Mouse (Mus musculus) MEL (cell line): ENCODE measurements around the gene Upf2. TPM values are rescaled to one million over a fixed set of nuclear protein-coding genes. Genes with fewer than 3 reads are reported as not detected.
"Not testable (repeated sequence)": the region's sequence is repeated elsewhere in the genome, so short reads cannot be mapped to it uniquely, and the experiment has no call there.

Source experiments
- DNase-seq: peaks from one replicate; pipeline ENCODE4 v3.0.0; 2011; ENCODE audit warnings: low read depth, low spot score
- H3K27ac ChIP-seq: 2 replicates; pipeline ENCODE4 v1.5.1; 2012; ENCODE audit warnings: low read depth, mild to moderate bottlenecking, control low read depth, low read length, moderate library complexity; ENCODE audit not compliant: control insufficient read depth
- H3K27me3 ChIP-seq, 2 experiments: fragments of 150-350 bp in 1 of 2; sonication (generic) in 1 of 2; 2 replicates each; pipeline ENCODE4 v1.6.1; 2012; ENCODE audit warnings: low read length in 2 of 2, mild to moderate bottlenecking in 2 of 2, improper control_type of control experiment in 1 of 2, moderate library complexity in 1 of 2; ENCODE audit not compliant: insufficient read depth in 2 of 2, control insufficient read depth in 1 of 2
- H3K36me3 ChIP-seq, 2 experiments: 2 replicates each; pipeline ENCODE4 v1.6.1; 2012 to 2014; ENCODE audit warnings: low read length in 2 of 2, improper control_type of control experiment in 1 of 2, inconsistent platforms in 1 of 2, mild to moderate bottlenecking in 1 of 2; ENCODE audit not compliant: insufficient read depth in 2 of 2, control insufficient read depth in 1 of 2
- H3K4me1 ChIP-seq, 2 experiments: fragments of 150-350 bp in 1 of 2; sonication (generic) in 1 of 2; 2 replicates each; pipeline ENCODE4 v1.6.1; 2012; ENCODE audit warnings: low read length in 2 of 2, improper control_type of control experiment in 1 of 2, mild to moderate bottlenecking in 1 of 2; ENCODE audit not compliant: insufficient read depth in 2 of 2, control insufficient read depth in 1 of 2
- H3K4me3 ChIP-seq, 2 experiments: fragments of 150-350 bp in 1 of 2; sonication (generic) in 1 of 2; 2 replicates each; pipeline ENCODE4 v1.5.1; 2012; ENCODE audit warnings: low read depth in 2 of 2, low read length in 2 of 2, mild to moderate bottlenecking in 2 of 2, moderate library complexity in 2 of 2, control low read depth in 1 of 2, improper control_type of control experiment in 1 of 2; ENCODE audit not compliant: control insufficient read depth in 1 of 2, insufficient read depth in 1 of 2
- H3K79me2 ChIP-seq: 2 replicates; pipeline ENCODE4 v1.6.1; 2012; ENCODE audit warnings: mild to moderate bottlenecking, low read length, moderate library complexity; ENCODE audit not compliant: control insufficient read depth, poor library complexity, insufficient read depth
- H3K9ac ChIP-seq: 2 replicates; pipeline ENCODE4 v1.6.1; 2012; ENCODE audit warnings: low read depth, mild to moderate bottlenecking, control low read depth, low read length, moderate library complexity; ENCODE audit not compliant: control insufficient read depth, poor library complexity, severe bottlenecking
- H3K9me3 ChIP-seq: fragments of 150-350 bp; sonication (generic); replicated peaks from 2 replicates; pipeline ENCODE4 v1.6.1; 2012; ENCODE audit warnings: mild to moderate bottlenecking, low read length, improper control_type of control experiment, moderate library complexity; ENCODE audit not compliant: insufficient read depth
- BHLHE40 ChIP-seq: IDR thresholded peaks from 2 replicates; pipeline ENCODE4 v1.6.1; 2012; ENCODE audit warnings: low read depth, mild to moderate bottlenecking, inconsistent platforms, low read length, improper control_type of control experiment, borderline replicate concordance
- CHD2 ChIP-seq: IDR thresholded peaks from 2 replicates; pipeline ENCODE4 v1.6.1; 2011; ENCODE audit warnings: low read length, improper control_type of control experiment
- E2F4 ChIP-seq: IDR thresholded peaks from 2 replicates; pipeline ENCODE4 v1.6.1; 2011; ENCODE audit warnings: low read depth, low read length, improper control_type of control experiment, borderline replicate concordance
- EP300 ChIP-seq, 2 experiments: IDR thresholded peaks; 2 replicates each; pipeline ENCODE4 v1.6.1; 2011; ENCODE audit warnings: improper control_type of control experiment in 2 of 2, low read length in 2 of 2, low read depth in 1 of 2, mild to moderate bottlenecking in 1 of 2
- GATA1 ChIP-seq: IDR thresholded peaks from 2 replicates; pipeline ENCODE4 v1.6.1; 2011; ENCODE audit warnings: low read depth, low read length, improper control_type of control experiment
- HCFC1 ChIP-seq: IDR thresholded peaks from 2 replicates; pipeline ENCODE4 v1.6.1; 2012; ENCODE audit warnings: low read depth, mild to moderate bottlenecking, inconsistent platforms, low read length, improper control_type of control experiment, moderate library complexity
- MXI1 ChIP-seq: IDR thresholded peaks from 2 replicates; pipeline ENCODE4 v1.6.1; 2011; ENCODE audit warnings: mild to moderate bottlenecking, low read depth, low read length, improper control_type of control experiment
- MYB ChIP-seq: IDR thresholded peaks from 2 replicates; pipeline ENCODE4 v1.6.1; 2011; ENCODE audit warnings: mild to moderate bottlenecking, low read depth, low read length, improper control_type of control experiment
- MYC ChIP-seq: IDR thresholded peaks from 2 replicates; pipeline ENCODE4 v1.6.1; 2011; ENCODE audit warnings: low read depth, mild to moderate bottlenecking, low read length, improper control_type of control experiment, moderate library complexity
- NRF1 ChIP-seq: IDR thresholded peaks from 2 replicates; pipeline ENCODE4 v1.6.1; 2014; ENCODE audit warnings: low read depth, mild to moderate bottlenecking, inconsistent platforms, low read length, improper control_type of control experiment, moderate library complexity; ENCODE audit not compliant: poor library complexity, insufficient read depth, severe bottlenecking
- POLR2AphosphoS2 ChIP-seq: IDR thresholded peaks from 2 replicates; pipeline ENCODE4 v1.6.1; 2011; ENCODE audit warnings: low read length, improper control_type of control experiment
- POLR2AphosphoS5 ChIP-seq: IDR thresholded peaks from 2 replicates; pipeline ENCODE4 v1.6.1; 2012; ENCODE audit warnings: low read depth, borderline replicate concordance, mild to moderate bottlenecking, inconsistent platforms, low read length, moderate library complexity, mixed read lengths
- SIN3A ChIP-seq: IDR thresholded peaks from 2 replicates; pipeline ENCODE4 v1.6.1; 2012; ENCODE audit warnings: low read length, improper control_type of control experiment, inconsistent platforms
- SMC3 ChIP-seq: IDR thresholded peaks from 2 replicates; pipeline ENCODE4 v1.6.1; 2011; ENCODE audit warnings: low read depth, low read length, improper control_type of control experiment
- TAL1 ChIP-seq: IDR thresholded peaks from 2 replicates; pipeline ENCODE4 v1.6.1; 2012; ENCODE audit warnings: mild to moderate bottlenecking, inconsistent platforms, low read length, moderate library complexity, mixed read lengths
- TCF12 ChIP-seq: IDR thresholded peaks from 2 replicates; pipeline ENCODE4 v1.6.1; 2014; ENCODE audit warnings: low read depth, mild to moderate bottlenecking, inconsistent platforms, low read length, improper control_type of control experiment, moderate library complexity
- UBTF ChIP-seq: IDR thresholded peaks from 2 replicates; pipeline ENCODE4 v1.6.1; 2012; ENCODE audit warnings: low read depth, mild to moderate bottlenecking, inconsistent platforms, low read length, improper control_type of control experiment, moderate library complexity, borderline replicate concordance; ENCODE audit not compliant: insufficient read depth
- USF1 ChIP-seq: IDR thresholded peaks from 2 replicates; pipeline ENCODE4 v1.6.1; 2014; ENCODE audit warnings: low read depth, mild to moderate bottlenecking, inconsistent platforms, low read length, improper control_type of control experiment, moderate library complexity
- ZC3H11A ChIP-seq: IDR thresholded peaks from 2 replicates; pipeline ENCODE4 v1.6.1; 2012; ENCODE audit warnings: low read depth, mild to moderate bottlenecking, inconsistent platforms, low read length, improper control_type of control experiment
- ZNF384 ChIP-seq: IDR thresholded peaks from 2 replicates; pipeline ENCODE4 v1.6.1; 2012; ENCODE audit warnings: low read depth, mild to moderate bottlenecking, inconsistent platforms, low read length, improper control_type of control experiment
- polyA plus RNA-seq, 2 experiments: library from polyadenylated mRNA; stranded (reverse) in 1 of 2; unstranded in 1 of 2; fragments of >175 nt in 1 of 2; fragments of >200 nt in 1 of 2; gene quantifications; 2 replicates each; pipeline versions ENCODE4 v1.2.1 to v1.2.4; 2012; ENCODE audit warnings: low replicate concordance in 2 of 2, low read depth in 1 of 2; ENCODE audit not compliant: insufficient read length in 2 of 2, insufficient read depth in 1 of 2, missing spikeins in 1 of 2
- total RNA-seq: library from RNA; depleted of rRNA; stranded (reverse); fragments of 300-350 nt; gene quantifications from 2 replicates; pipeline ENCODE4 v1.2.3, GENCODE M21; 2012

Gene Upf2
- total and polyA plus RNA-seq, 3 experiments: 15.3 to 30.9 TPM; not detected in 1

DNA sequence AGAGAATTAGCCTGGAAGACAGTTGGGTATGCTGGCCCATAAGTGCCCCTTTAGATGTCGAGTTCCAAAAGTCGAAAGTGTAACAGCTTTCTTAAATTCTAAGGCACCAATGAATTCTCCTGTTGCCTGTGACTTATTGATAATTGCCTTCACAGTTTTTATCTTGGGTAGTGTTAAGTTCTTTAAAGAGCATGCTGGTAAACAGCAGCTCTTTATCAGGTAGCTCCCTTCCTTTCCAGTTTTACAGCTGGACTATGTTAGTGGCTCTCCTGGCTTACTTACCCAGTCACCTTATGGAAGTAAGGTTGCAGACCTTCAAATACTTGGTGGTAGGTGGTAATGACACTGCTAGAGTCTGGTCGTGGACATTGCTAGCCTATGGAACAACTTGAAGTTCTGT lies 52.7 kb downstream of the Upf2 start:
- peaks cover 3 to 13% of the 10 kb centered on the region in 2 experiments; a peak in 3 of 4 replicates for H3K36me3 ChIP-seq
- no peaks in the 10 kb centered on the region for H3K79me2 ChIP-seq
- no peaks in the 10 kb centered on the region for H3K9me3 ChIP-seq
- H3K4me1 ChIP-seq: no peaks in the 10 kb centered on the region; a peak in 1 of 4 replicates
- TF ChIP-seq ZC3H11A: no peak
- TF ChIP-seq EP300 (IDR thresholded peaks at IDR 0.05; ENCODE audit: low read depth in 1 of 2, low read length in 2 of 2): peak in 1 of 2 experiments; percentile 50; a peak in 1 of 4 replicates
- no peak for TF ChIP-seq ZNF384
- TF ChIP-seq GATA1: 0 out of 2 replicates have a peak, but pooled peaks have one; percentile 11
- no peak for TF ChIP-seq MXI1
- TF ChIP-seq TCF12: no peak
- no peak for TF ChIP-seq E2F4
- TF ChIP-seq SIN3A: no peak
- TF ChIP-seq POLR2AphosphoS2: no peak
- TF ChIP-seq UBTF: no peak
- TF ChIP-seq POLR2AphosphoS5: no peak
- TF ChIP-seq CHD2: no peak
- H3K27ac ChIP-seq: no peak overlapping the region
- H3K27me3 ChIP-seq: no peaks in the 10 kb centered on the region
- H3K4me3 ChIP-seq: no peak overlapping the region
- peak; percentile 9 for DNase-seq
- H3K9ac ChIP-seq: no peak overlapping the region

DNA sequence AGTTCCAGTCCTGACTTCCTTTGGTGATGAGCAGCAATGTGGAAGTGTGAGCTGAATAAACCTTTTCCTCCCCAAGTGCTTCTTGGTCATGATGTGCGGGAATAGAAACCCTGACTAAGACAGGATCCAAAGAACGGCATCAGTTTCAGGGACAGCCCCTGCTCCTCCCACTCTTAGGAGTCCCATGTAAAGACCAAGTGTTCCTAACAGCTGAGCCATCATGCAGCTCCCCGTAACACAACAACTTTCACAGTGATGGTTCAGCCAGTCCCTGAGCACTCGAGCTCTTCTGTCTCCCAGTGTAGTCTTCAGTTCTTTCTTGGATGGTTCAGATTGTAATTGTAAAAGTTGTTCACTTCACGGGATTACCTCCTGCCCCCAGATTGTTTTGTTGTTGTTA lies 63.3 kb downstream of the Upf2 start:
- no peak overlapping the region for H3K27ac ChIP-seq
- peaks cover 0 to 17% of the 10 kb centered on the region in 2 experiments; a peak in 3 of 4 replicates for H3K36me3 ChIP-seq
- H3K79me2 ChIP-seq: no peaks in the 10 kb centered on the region
- no peaks in the 10 kb centered on the region for H3K27me3 ChIP-seq
- no peak overlapping the region for H3K4me3 ChIP-seq
- no peaks in the 10 kb centered on the region for H3K4me1 ChIP-seq
- no peaks in the 10 kb centered on the region for H3K9me3 ChIP-seq
- no peak overlapping the region for H3K9ac ChIP-seq
- TF ChIP-seq MYC: no peak
- no peak for TF ChIP-seq ZC3H11A
- no peak for TF ChIP-seq TAL1
- no peak for TF ChIP-seq USF1
- no peak for TF ChIP-seq BHLHE40
- TF ChIP-seq HCFC1: no peak
- TF ChIP-seq SMC3: no peak
- TF ChIP-seq MYB: no peak
- no peak for TF ChIP-seq NRF1
- no peak for DNase-seq

DNA sequence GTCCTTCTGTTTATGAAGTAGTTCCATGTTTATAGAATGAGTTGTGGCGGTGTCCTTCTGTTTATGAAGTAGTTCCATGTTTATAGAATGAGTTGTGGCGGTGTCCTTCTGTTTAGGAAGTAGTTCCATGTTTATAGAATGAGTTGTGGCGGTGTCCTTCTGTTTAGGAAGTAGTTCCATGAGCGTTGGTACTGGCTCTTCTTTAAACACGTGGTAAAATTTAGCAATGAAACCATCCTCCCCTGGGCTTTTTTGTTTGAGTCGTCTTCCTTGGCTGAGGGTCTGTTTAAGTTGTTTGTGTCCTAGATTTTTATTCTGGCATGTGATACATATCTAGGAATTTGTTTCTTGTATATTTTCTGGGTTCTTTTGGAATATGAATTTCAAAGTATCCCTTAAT lies 63.9 kb downstream of the Upf2 start:
- H3K4me1 ChIP-seq, H3K27ac ChIP-seq, H3K4me3 ChIP-seq, H3K79me2 ChIP-seq, DNase-seq, H3K27me3 ChIP-seq, H3K9me3 ChIP-seq, H3K9ac ChIP-seq: not testable (repeated sequence)
- peaks cover 6 to 20% of the 10 kb centered on the region in 2 experiments for H3K36me3 ChIP-seq
